Mouse (Mus musculus) spleen, adult 2 months (tissue): Measurements from ENCODE around the gene Ssu2.

ENCODE experiments used
- CTCF ChIP-seq: fragments of 200-500 bp; IDR thresholded peaks from 2 replicates; pipeline ENCODE4 v1.5.1; 2011; ENCODE audit warnings: mild to moderate bottlenecking, inconsistent platforms; ENCODE audit not compliant: insufficient read depth, insufficient read length, insufficient replicate concordance; ENCODE audit errors: extremely low read depth
- POLR2A ChIP-seq: fragments of 200-500 bp; IDR thresholded peaks from 2 replicates; pipeline ENCODE4 v1.6.1; 2011; ENCODE audit warnings: low read depth, low read length, inconsistent platforms

DNA sequence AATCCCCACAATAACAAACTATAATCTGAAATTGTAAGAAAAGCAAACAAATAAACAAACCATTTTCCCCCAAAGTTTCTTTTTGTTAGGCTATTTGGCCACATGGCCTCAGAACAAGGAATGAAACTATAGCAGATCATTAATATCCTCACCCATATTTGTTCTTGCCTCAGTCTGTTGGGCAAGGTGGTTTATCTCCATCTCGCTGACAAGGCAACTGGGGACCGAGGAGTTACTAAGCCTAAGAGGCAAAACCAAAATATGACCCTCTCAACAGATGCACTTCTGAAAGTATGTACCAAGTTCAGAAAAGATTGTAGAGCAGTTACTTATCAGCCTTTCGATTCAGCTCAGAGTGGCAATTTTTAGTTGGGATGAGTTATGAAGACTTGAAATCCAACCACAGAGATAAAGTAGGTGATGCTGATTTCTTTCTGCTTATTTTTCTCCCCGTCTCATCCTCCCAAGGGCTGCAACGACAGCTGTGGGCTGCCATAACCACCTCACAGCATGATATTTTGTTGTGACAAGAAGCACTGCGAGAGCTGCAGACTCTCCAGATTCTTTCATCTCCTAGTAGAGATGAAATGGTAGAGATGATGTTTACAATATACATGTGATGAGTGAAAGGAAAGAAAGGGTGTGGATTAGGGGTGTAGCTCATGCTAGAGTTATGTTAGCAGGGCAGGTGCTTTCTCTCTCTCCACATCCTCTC lies 38.4 kb upstream of the Ssu2 start:
- TF ChIP-seq CTCF (no peak), POLR2A (no peak)
